Mouse (Mus musculus) thymus, postnatal 4 days (tissue): ENCODE results near the gene Spag6.

Experiments used
- DNase-seq: peaks from one replicate; pipeline ENCODE4 v3.0.0; 2021

The Spag6 gene

GRCm38 (mm10) chr2:18693871-18694610 lies at the start of gene Spag6:
Gene Spag6 (plus strand): TSS chr2:18694032.
- peak; percentile 63 for DNase-seq

GRCm38 (mm10) chr2:18648563-18648962 lies 45.3 kb upstream of the Spag6 start:
- no peak for DNase-seq

DNA sequence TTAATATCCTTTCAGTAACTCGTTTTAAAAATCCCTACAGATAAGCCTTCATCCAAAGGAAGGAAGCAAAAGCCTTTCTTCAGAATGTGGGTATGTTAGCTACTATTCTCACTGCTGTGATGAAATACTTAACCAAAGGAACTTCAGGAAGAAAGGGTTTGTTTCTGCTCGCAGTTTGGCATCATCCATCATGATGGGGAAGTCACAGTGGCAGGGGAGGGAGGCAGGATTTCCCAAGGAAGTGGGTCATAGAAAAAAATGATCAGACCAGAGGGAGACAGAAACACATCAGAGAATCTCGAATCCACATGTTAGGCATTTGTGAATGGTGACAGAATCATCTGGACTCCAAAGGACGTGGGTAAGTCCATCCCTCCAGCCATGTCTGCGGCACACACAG lies 39.0 kb upstream of the Spag6 start:
- DNase-seq: no peak

- DNase-seq: no peak
Measured at GRCm38 (mm10) chr2:18664003-18664402, 29.8 kb upstream of the Spag6 start.

DNA sequence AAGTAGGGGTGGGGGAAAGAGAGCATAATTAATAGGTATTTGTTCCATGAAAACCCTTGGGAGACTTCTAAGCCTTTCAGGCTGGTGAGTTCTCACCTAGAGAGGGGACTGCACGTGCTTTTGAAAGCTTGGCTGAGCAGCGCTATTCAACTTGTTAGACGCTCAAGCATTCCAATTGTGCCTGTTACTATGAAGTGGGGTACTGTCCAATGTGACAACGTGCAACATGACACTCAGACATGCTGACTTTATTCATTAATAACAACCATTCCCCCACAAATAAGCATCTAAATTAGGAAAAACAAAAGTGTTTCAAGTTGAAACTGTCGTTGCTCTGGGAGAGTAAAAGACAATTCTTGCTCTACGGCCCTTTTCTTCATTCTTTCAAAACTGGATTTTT lies 22.8 kb upstream of the Spag6 start:
- no peak for DNase-seq

DNA sequence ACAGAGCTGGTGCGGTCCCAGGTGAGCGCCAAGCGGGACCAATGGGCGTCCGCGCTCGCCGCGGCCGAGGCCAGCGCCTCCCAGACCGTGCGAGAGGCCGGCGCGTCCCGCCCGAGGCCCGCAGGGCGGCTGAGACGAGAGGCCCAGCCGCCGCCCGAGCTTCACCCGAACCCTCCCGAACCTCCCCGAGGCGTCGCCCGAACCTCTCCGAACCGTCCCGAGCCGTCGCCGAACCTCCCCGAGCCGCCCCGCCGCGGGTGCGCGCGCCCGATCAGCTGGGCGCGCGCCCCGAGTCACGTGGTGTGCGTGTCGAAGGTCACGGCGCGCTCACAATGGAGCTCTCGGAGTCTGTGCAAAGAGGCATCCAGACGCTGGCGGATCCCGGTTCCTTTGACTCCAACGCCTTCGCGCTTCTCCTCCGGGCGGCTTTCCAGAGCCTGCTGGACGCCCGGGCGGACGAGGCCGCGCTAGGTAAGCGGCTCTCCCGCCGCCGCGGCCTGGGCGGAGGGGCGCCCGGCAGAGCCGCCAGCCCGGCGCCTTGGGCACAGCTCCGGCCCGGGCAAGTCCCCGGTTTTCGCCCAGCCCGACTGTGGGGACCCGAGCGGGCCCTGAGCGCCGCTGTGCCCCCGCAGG lies 21.6 kb upstream of the Spag6 start, which contains the start of gene Commd3:
Commd3 (plus strand) TSS at position 252 of the 633 bp plus-strand sequence.
- DNase-seq: peak; percentile 96

DNA sequence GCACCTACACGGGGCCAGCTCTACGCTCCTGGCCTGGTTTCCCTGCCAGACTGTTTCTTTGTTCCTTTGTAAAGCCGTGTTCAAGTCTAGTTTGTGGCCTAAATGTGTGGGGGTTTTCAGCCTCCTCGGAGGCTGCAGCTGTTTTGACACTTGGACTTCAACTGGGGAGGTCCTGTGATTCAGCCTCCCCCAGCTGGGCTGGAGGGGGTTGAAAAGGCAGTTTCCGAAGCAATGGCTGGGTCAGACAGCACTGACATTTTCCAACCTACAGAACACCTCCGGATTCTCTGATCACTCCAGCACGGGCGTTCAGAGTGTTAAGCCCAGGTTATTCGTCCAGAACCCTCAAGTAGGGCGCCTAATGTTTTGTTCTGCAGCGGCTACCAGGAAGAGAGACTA lies 21.1 kb upstream of the Spag6 start:
- DNase-seq: no peak

DNA sequence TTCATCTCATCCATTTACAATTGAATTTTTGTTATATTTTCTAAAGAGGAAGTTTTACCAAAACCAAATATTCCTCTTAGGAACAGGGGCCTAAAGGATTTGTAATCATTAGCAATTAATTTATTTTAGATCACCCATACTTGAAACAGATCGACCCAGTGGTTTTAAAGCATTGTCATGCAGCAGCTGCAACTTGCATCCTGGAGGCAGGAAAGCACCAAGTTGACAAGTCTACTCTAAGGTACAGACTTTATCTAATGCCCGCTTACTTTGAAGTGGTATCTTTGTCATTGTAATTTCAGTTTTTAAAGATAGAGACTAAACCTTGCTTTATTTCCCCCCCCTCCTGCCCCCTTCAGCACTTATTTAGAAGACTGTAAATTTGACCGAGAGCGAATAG lies 20.1 kb upstream of the Spag6 start:
- no peak for DNase-seq

DNA sequence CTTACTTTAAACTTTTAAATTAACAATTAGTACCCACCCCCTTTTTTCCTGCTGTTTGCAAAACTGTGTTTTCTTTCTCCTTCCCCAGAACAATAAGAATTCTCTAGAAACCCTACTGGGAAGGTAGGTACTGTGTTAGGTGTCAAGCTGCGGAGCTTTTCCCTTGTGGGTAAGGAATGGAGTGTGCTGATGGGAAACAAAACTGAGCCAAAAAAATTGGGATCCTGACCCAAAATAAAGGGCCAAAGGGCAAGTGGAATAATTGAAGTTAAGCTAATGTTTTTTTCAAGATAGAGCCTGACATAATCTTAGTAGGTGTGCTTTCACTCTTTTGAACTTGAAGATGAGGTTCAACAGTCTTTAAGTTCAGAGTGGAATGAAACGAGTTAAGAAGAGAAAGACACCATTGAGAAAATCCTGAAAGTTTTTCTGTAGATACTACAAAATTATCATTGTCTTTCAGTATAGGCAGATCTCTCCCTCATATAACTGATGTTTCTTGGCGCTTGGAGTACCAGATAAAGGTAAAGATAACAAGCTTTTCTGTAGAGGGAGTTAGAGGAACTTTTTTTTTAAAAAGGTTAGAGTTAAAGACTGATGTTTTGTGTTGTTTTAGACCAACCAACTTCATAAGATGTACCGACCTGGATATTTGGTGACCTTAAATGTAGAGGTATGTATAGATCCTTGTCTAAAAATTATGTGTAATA lies 19.5 kb upstream of the Spag6 start:
- DNase-seq: no peak

GRCm38 (mm10) chr2:18675681-18676456 lies 18.0 kb upstream of the Spag6 start:
- no peak for DNase-seq

DNA sequence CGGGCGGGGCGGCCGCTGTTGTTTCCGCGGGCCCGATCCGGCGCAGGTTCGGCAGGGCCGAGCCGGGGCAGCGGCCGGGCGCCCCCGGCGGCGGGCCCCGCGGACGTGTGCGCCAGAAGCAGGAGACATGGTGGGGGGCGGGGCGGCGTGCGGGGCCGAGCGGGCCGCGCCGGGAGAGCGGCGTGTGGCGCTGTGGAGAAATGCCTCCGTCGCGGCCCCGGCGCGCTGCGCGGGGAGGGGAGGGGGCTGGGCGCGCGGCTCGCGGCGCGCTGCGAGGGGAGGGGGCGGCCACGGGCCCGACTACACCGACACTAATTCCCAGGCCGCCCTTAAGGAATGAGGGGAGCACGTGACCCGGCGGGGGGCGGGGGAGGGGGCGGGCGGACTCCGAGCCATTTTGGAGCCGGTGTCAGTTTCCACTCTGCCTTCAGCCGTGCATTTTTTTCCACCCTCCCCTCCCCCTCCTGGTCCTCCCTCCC lies 17.3 kb upstream of the Spag6 start:
- DNase-seq: peak; percentile 83

DNA sequence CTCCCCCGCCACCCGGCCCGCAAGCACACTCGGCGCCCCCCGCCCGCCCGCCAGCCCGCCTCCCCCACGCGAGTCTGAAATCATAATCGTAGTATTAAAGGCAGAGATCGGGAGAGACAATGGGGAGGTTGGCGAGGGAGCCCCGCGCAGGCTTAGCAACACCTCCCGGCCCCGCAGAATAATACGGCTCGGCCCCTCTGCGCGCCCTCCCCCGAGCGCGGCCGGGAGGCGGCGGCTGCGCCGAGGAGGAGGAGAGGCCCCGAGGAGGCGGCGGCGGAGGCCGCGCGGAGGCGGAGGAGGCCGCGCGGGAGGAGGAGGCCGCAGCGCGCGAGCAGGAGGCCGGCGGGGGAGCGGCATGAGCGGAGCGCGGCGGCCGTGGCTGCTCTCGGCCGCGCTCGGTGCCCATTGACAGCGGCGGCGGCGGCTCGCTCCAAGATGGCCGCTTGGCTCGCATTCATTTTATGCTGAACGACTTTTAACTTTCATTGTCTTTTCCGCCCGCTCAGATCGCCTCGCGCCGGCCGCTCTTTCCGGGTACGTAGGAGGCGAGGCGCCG lies 16.8 kb upstream of the Spag6 start, which contains the start of gene Bmi1:
Bmi1 (plus strand) TSS at position 83 of the 556 bp plus-strand sequence.
- DNase-seq: peak; percentile 75

GRCm38 (mm10) chr2:18677631-18678471 lies 16.0 kb upstream of the Spag6 start:
- DNase-seq: peak; percentile 79

DNA sequence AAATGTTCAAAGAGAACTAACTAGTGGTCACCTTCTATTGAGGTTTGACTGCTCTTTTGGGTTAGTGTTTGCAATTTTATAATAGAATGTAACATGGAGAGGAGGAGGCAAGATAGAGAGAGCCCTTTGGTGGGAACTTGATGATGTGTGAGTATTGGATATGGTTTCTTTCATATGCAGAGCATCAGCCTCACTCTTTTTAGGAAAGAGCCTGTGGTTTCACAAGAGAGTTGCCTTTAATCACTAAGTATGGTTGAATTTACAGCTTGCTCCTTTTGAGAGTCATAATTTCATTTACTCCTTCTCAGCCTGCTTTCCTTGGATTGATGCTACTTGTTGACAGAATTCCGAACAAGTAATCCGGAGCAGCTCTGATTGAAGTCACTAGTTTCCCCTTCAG lies 14.1 kb upstream of the Spag6 start:
- DNase-seq: no peak

GRCm38 (mm10) chr2:18680501-18680900 lies 13.3 kb upstream of the Spag6 start:
- no peak for DNase-seq

DNA sequence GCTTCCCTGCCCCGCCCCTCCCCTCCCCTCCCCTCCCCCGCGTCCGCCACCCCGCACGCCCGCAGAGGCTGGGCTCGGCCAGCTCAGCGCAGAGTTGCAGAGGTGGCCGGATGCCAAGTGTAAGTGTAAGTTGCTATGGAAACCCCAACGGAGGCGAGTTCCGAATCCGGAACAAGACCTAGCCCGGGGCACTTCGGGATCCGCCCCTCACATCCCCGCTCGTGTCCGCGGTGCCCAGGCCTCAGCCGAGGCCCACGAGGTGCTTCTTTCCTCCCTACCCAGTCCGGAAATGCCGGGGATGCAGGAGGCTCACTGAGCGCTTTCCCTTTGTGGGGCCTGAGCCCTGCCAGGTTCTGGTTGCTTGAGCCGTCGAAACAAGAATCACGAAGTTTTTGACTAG lies 12.9 kb upstream of the Spag6 start:
- peak; percentile 42 for DNase-seq

GRCm38 (mm10) chr2:18684062-18684461 lies 9.8 kb upstream of the Spag6 start:
- no peak for DNase-seq

DNA sequence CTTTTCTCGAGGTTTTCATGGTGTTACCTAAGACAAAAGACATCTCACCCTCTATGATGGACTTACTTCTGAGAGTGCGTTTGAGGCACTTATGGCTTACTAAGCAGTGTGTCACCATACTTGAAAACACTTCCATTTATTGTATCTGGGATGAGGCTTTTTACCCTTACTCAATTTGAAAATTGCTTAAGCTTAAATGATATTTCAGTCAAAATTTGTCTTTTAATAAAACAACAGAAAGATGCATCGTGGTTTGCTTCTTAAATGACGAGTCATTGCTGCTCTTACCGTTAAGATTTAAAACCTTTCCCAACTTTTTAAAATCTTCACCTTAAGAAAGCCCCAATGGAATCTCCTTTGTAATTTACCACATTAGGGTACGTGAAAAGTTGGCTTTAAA lies 7.4 kb upstream of the Spag6 start:
- no peak for DNase-seq

DNA sequence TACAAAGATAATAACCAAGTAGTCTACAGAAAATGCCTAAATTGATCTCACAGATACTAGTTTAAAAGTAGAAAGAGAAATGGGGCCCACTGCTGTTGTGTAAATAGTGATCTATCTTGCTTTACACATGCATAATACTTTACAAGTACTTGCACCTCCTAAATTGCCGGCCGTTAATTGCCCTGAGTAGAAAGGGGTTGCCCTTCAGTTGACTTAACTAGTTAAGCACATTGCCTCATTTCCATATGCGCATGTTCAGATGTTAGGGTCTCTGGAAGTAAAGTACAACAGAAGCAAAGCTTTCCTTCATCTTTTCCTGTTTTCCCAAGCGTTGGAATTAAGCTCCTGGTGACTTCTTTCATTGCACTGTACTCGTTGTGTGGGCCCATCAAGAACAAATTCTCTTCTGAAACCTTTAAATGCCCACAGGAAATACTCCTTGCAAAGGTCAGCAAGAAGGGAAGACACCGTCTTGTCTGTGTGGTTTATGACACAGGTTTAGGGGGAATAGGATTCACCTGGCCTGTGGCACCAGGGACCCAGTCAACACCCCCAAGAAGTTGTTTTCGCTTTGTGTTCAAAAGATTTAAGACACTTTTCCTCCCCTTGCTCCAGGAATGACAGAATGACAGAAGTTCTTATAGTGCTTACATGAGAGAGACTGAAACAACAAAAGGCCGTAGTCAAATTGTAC lies 6.9 kb upstream of the Spag6 start:
- DNase-seq: no peak

GRCm38 (mm10) chr2:18687671-18688170 lies 6.1 kb upstream of the Spag6 start:
- no peak for DNase-seq

DNA sequence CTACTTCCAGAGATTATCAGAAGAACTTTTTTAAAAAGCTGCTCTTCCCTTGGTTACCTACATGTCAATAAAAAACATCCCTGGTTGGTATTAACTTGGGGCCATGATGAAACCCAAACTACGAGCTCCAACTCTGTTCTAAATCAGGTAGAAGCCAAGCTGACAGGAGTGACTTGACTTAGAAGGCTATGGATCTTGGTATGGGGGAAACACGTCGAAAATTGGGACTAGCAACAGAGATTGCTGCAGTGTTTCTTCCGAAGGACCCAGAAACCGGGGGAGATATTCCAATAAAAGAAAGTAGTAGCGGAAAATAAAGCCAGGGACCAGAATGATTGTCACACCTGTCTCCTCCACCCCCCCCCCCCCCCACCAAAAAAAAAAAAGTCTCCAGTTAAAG lies 5.5 kb upstream of the Spag6 start:
- DNase-seq: no peak
